Mouse (Mus musculus) limb, embryonic 14.5 days (tissue): ENCODE data around the gene Gm44805. TPM values are rescaled to one million over a fixed set of nuclear protein-coding genes. Genes with fewer than 3 reads are reported as not detected.

ENCODE experiments used
- ATAC-seq: fragments of 200-750 bp; cut with Nextera tagmentation; 2 replicates; pipeline ENCODE4 v1.8.0; 2017; ENCODE audit warnings: low read depth, moderate number of reproducible peaks, moderate TSS enrichment; ENCODE audit not compliant: low FRiP score
- DNase-seq: peaks from one replicate; pipeline ENCODE4 v3.0.0-alpha.2; 2015; ENCODE audit warnings: low spot score
- H3K27ac ChIP-seq: fragments of 300-500 bp; sonication (generic); replicated peaks from 2 replicates; pipeline ENCODE4 v1.5.1; 2014; ENCODE audit warnings: low read depth, mild to moderate bottlenecking, low read length, moderate library complexity, mixed read lengths
- H3K27me3 ChIP-seq: fragments of 300-500 bp; sonication (generic); 2 replicates; pipeline ENCODE4 v1.6.1; 2014; ENCODE audit warnings: low read length, mixed read lengths; ENCODE audit not compliant: control insufficient read depth, insufficient read depth
- H3K36me3 ChIP-seq: fragments of 300-500 bp; sonication (generic); 2 replicates; pipeline ENCODE4 v1.6.1; 2014; ENCODE audit warnings: mild to moderate bottlenecking, low read length, moderate library complexity, mixed read lengths; ENCODE audit not compliant: control insufficient read depth, insufficient read depth
- H3K4me1 ChIP-seq: fragments of 300-500 bp; sonication (generic); 2 replicates; pipeline ENCODE4 v1.6.1; 2014; ENCODE audit warnings: antibody characterized with exemption, low read length, mixed read lengths; ENCODE audit not compliant: control insufficient read depth, insufficient read depth
- H3K4me2 ChIP-seq: fragments of 300-500 bp; sonication (generic); replicated peaks from 2 replicates; pipeline ENCODE4 v1.6.1; 2014; ENCODE audit warnings: low read depth, mild to moderate bottlenecking, low read length, moderate library complexity; ENCODE audit not compliant: severe bottlenecking
- H3K4me3 ChIP-seq: fragments of 300-500 bp; sonication (generic); replicated peaks from 2 replicates; pipeline ENCODE4 v1.5.1; 2014; ENCODE audit warnings: low read length
- H3K9ac ChIP-seq: fragments of 300-500 bp; sonication (generic); 2 replicates; pipeline ENCODE4 v1.6.1; 2014; ENCODE audit warnings: mild to moderate bottlenecking, low read depth, low read length, moderate library complexity; ENCODE audit not compliant: severe bottlenecking
- H3K9me3 ChIP-seq: fragments of 300-500 bp; sonication (generic); 2 replicates; pipeline ENCODE4 v1.6.1; 2016; ENCODE audit warnings: low read length; ENCODE audit not compliant: control insufficient read depth
- POLR2A ChIP-seq: fragments of 200-500 bp; IDR thresholded peaks from 2 replicates; pipeline ENCODE4 v1.8.0; 2012; ENCODE audit warnings: inconsistent platforms, mild to moderate bottlenecking, moderate library complexity, borderline replicate concordance; ENCODE audit not compliant: insufficient read depth, insufficient read length; ENCODE audit errors: extremely low read depth
- WGBS: fragments of 180-500 bp; shearing (Covaris S2); extraction: QIAGEN DNeasy Blood & Tissue Kit; methylation state at CpG from one replicate; pipeline ENCODE4 v1.1.7; 2014; 5-methylcytosine and 5-hydroxymethylcytosine counted together
- polyA plus RNA-seq, 2 experiments: library from polyadenylated mRNA; depleted of rRNA in 1 of 2; stranded (reverse) in 1 of 2; unstranded in 1 of 2; fragments of >200 nt; fragmentation: Nextera tagmentation in 1 of 2; extraction: Ambion mirVana in 1 of 2; gene quantifications; 2 replicates each; pipeline versions ENCODE4 v1.2.1 to v1.2.3; 2012 to 2014

Gm44805 gene
- polyA plus RNA-seq (2012; rRNA removed): not detected in 2 replicates
- not detected in 2 replicates for polyA plus RNA-seq (2014; fragmentation: Nextera tagmentation; extraction: Ambion mirVana)

- no peak for TF ChIP-seq POLR2A
- Histone ChIP-seq H3K4me3 (no peak within 1 kb of the TSS), H3K27ac (no peak within 1 kb of the TSS), H3K36me3 (no peaks in the 10 kb centered on the region), H3K4me1 (no peaks in the 10 kb centered on the region), H3K4me2 (no peak within 1 kb of the TSS), H3K27me3 (no peaks in the 10 kb centered on the region), H3K9me3 (no peaks in the 10 kb centered on the region), H3K9ac (no peak within 1 kb of the TSS)
- WGBS: 54% methylated on average over 8 of the region's 8 CpGs
- no peak for DNase-seq
- no peak for ATAC-seq
Observed at GRCm38 (mm10) chr7:19681202-19681694, at the start of gene Gm44805, which contains the start of gene Apoc4. TSS of gene Gm44805 (minus strand) at chr7:19681423. TSS of gene Apoc4 (minus strand) at chr7:19681479.

DNA sequence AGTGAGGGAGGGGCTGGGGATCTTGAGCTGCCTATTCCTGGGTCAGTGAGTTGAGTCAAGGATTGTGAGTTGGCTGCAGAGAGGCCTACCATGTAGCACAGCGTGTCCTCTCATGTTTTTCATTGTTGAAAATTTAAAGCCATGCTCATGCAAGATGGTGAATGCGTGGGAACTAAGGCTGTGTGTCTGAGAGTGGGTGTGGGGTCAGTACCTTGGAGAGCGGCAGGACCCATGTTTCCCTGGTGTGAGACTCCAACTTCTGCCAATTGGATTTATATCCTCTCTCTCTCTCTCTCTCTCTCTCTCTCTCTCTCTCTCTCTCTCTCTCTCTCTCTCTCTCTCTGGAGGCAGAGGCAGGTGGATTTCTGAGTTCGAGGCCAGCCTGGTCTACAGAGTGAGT is 45.3 kb upstream of the Gm44805 start:
- no peak for DNase-seq
- Histone ChIP-seq H3K4me3 (no peak overlapping the region), H3K36me3 (peaks cover 88% of the 10 kb centered on the region), H3K27me3 (no peaks in the 10 kb centered on the region), H3K9ac (no peak overlapping the region), H3K4me1 (no peaks in the 10 kb centered on the region), H3K9me3 (0 out of 2 replicates have a peak, but pooled peaks cover under 1% of the 10 kb centered on the region), H3K4me2 (no peak overlapping the region), H3K27ac (no peak overlapping the region)
- TF ChIP-seq POLR2A: no peak
- WGBS: 82% methylated on average over 4 of the region's 4 CpGs
- no peak for ATAC-seq

- Histone ChIP-seq H3K36me3 (peaks cover 80% of the 10 kb centered on the region), H3K4me2 (no peak overlapping the region), H3K9me3 (peaks cover 11% of the 10 kb centered on the region), H3K9ac (no peak overlapping the region), H3K27me3 (no peaks in the 10 kb centered on the region), H3K27ac (no peak overlapping the region), H3K4me3 (no peak overlapping the region), H3K4me1 (no peaks in the 10 kb centered on the region)
- ATAC-seq (no peak), DNase-seq (no peak)
- no peak for TF ChIP-seq POLR2A
- 96% methylated on average over 12 of the region's 12 CpGs for WGBS
Observed at GRCm38 (mm10) chr7:19724167-19724566, 42.9 kb upstream of the Gm44805 start.

DNA sequence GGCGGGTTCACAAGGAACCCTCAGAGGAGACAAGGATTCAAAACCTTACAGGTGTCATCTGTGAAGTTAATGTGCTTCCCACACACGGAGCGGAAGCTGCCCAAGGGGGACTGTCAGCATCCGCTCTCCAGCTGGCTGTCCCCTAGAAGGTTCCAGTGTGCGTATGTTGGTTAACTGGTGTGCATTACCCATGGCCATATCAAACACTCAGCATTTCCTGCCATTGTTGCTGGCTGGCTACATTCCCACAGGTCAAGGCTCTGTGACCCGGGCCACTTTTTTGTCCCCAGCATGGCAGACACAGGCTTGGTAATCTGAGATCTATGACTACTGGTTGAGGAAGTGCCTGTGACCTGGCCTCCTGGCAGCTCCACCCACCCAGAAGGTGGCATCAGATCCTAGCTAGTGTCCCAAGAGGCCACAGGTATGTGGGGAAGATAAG is 41.6 kb upstream of the Gm44805 start:
- Histone ChIP-seq H3K9ac (no peak overlapping the region), H3K27me3 (no peaks in the 10 kb centered on the region), H3K27ac (no peak overlapping the region), H3K4me3 (no peak overlapping the region), H3K36me3 (peaks cover 80% of the 10 kb centered on the region), H3K4me1 (no peaks in the 10 kb centered on the region), H3K9me3 (peaks cover 11% of the 10 kb centered on the region), H3K4me2 (no peak overlapping the region)
- WGBS: 91% methylated on average over 6 of the region's 6 CpGs
- no peak for TF ChIP-seq POLR2A
- DNase-seq: no peak
- no peak for ATAC-seq

GRCm38 (mm10) chr7:19719200-19719599 is 38.0 kb upstream of the Gm44805 start:
- WGBS: 87% methylated on average over 4 of the region's 4 CpGs
- peaks cover 4% of the 10 kb centered on the region; the same call in 1 of the 2 replicates for H3K4me1 ChIP-seq
- H3K9ac ChIP-seq: no peak overlapping the region
- ATAC-seq (no peak), DNase-seq (no peak)
- no peaks in the 10 kb centered on the region for H3K27me3 ChIP-seq
- H3K4me2 ChIP-seq: no peak overlapping the region
- H3K9me3 ChIP-seq: peaks cover 11% of the 10 kb centered on the region
- H3K36me3 ChIP-seq: peaks cover 50% of the 10 kb centered on the region
- no peak overlapping the region for H3K27ac ChIP-seq
- no peak overlapping the region for H3K4me3 ChIP-seq
- TF ChIP-seq POLR2A: no peak

DNA sequence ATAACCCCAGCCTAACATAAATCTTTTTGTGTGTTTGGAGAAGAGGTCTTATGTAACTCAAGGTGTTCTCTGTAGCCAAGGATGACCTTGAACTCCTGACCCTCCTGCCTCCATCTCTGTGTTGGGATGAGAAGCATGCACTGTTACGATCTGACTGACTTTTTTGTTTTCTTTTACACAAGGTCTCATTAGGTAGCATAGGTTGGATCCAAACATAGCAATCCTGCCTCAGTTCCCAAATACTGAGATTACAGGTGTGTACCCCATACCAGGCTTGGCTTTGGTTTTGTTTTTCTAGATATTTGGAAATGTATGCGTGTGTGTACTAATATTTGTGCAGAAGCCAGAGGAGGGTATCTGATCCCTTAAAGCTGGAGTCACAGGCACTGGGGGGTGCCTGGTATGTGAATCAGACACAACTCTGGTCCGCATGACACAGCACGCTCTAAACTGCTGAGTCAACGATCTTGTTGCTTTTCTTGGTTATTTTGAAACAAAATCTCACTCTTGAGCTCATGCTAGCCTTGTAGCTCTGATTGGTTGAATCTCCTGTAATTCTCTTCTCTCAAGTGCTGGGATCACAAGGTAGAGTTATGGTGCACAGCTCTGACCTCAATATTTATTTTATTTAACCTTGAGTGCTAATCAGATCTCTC is 37.2 kb upstream of the Gm44805 start:
- Histone ChIP-seq H3K9ac (no peak overlapping the region), H3K9me3 (peaks cover 11% of the 10 kb centered on the region), H3K36me3 (peaks cover 45% of the 10 kb centered on the region), H3K4me2 (no peak overlapping the region), H3K4me3 (no peak overlapping the region), H3K4me1 (peaks cover 5% of the 10 kb centered on the region; the same call in 1 of the 2 replicates), H3K27ac (no peak overlapping the region), H3K27me3 (no peaks in the 10 kb centered on the region)
- DNase-seq: no peak
- whole genome bisulfite sequencing: 91% methylated on average over 5 of the region's 5 CpGs
- no peak for ATAC-seq
- no peak for TF ChIP-seq POLR2A
